Mouse (Mus musculus) liver, adult 2 months (tissue): ENCODE measurements at regions not wholly inside any gene's neighbourhood (a gene's known extent, or its start where the extent isn't known, plus 50 kb on each side); places are given as distances from the start of the nearest gene placed in this dataset.
A peak's percentile ranks its signal among the peaks of the same experiment; 100 is the strongest.

ENCODE experiments used
- DNase-seq: peaks from one replicate; pipeline ENCODE4 v3.0.0-alpha.2; 2011; ENCODE audit warnings: low read depth, low spot score; ENCODE audit errors: extremely low read depth
- H3K27ac ChIP-seq: fragments of 200-500 bp; replicated peaks from 2 replicates; pipeline ENCODE4 v1.5.1; 2012; ENCODE audit warnings: low read depth, mild to moderate bottlenecking, control low read depth, inconsistent platforms, low read length; ENCODE audit not compliant: insufficient read depth
- H3K27me3 ChIP-seq: fragments of 200-500 bp; 2 replicates; pipeline ENCODE4 v1.6.1; 2012; ENCODE audit warnings: mild to moderate bottlenecking, moderate library complexity, low read length, inconsistent platforms; ENCODE audit not compliant: control insufficient read depth, insufficient read depth
- H3K36me3 ChIP-seq: fragments of 200-500 bp; 2 replicates; pipeline ENCODE4 v1.6.1; 2012; ENCODE audit warnings: low read length, inconsistent platforms; ENCODE audit not compliant: control insufficient read depth, insufficient read depth
- H3K4me1 ChIP-seq: fragments of 200-500 bp; 2 replicates; pipeline ENCODE4 v1.6.1; 2011; ENCODE audit warnings: low read length; ENCODE audit not compliant: control insufficient read depth, insufficient read depth
- H3K4me3 ChIP-seq: fragments of 200-500 bp; 2 replicates; pipeline ENCODE4 v1.5.1; 2011; ENCODE audit warnings: low read depth, mild to moderate bottlenecking, control low read depth, low read length, moderate library complexity; ENCODE audit not compliant: insufficient read depth
- H3K79me2 ChIP-seq: fragments of 200-500 bp; 2 replicates; pipeline ENCODE4 v1.6.1; 2012; ENCODE audit warnings: inconsistent platforms, mild to moderate bottlenecking, low read length, moderate library complexity; ENCODE audit not compliant: control insufficient read depth, insufficient read depth
- H3K9ac ChIP-seq: fragments of 200-500 bp; 2 replicates; pipeline ENCODE4 v1.6.1; 2012; ENCODE audit warnings: low read depth, mild to moderate bottlenecking, control low read depth, inconsistent platforms, low read length
- CTCF ChIP-seq: fragments of 200-500 bp; IDR thresholded peaks from 2 replicates; pipeline ENCODE4 v1.5.1; 2011; ENCODE audit warnings: low read depth, low read length, control low read depth
- POLR2A ChIP-seq: fragments of 200-500 bp; IDR thresholded peaks from 2 replicates; pipeline ENCODE4 v1.6.1; 2011; ENCODE audit warnings: low read length, control low read depth; ENCODE audit not compliant: insufficient read depth; ENCODE audit errors: extremely low read depth
- WGBS: fragments of 180-500 bp; shearing (Covaris S2); methylation state at CpG from one replicate; pipeline ENCODE4 v1.1.7; 2018; 5-methylcytosine and 5-hydroxymethylcytosine counted together

DNA sequence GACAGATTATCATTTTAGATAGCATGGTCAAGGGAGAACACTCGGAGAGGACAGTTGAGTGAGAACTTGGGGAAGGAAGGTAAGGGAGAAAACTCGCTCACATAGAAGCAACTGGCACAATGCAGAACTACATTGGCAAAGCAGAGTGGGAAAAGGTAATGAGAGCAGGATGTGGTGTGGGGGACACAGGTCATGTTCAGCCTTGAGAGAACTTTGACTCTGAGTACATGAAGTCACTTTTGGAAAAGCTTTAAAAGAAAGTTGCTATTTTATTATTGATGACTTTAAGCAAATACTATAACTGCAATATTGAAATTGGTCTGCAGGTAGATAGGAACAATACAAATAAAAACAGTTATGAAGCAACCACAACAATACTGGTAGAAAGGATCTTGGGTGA lies 437.4 kb upstream of the Jag1 start:
- Histone ChIP-seq H3K4me1 (peaks cover 5% of the 10 kb centered on the region; the same call in 1 of the 2 replicates), H3K27ac (peak overlapping the region; percentile 72), H3K4me3 (no peak overlapping the region), H3K27me3 (no peaks in the 10 kb centered on the region), H3K9ac (no peak overlapping the region), H3K36me3 (no peaks in the 10 kb centered on the region), H3K79me2 (no peaks in the 10 kb centered on the region)
- DNase-seq = peak; percentile 90
- 21% methylated on average over 2 of the region's 2 CpGs for WGBS
- TF ChIP-seq POLR2A = no peak
- TF ChIP-seq CTCF = no peak

- DNase-seq = no peak
- H3K27me3 ChIP-seq = no peaks in the 10 kb centered on the region
- H3K4me1 ChIP-seq = no peaks in the 10 kb centered on the region
- no peak overlapping the region for H3K4me3 ChIP-seq
- WGBS = 41% methylated on average over 2 of the region's 2 CpGs
- no peaks in the 10 kb centered on the region for H3K79me2 ChIP-seq
- H3K36me3 ChIP-seq = no peaks in the 10 kb centered on the region
- no peak overlapping the region for H3K9ac ChIP-seq
- no peak for TF ChIP-seq CTCF
- TF ChIP-seq POLR2A = no peak
- H3K27ac ChIP-seq = no peak overlapping the region
Observed at GRCm38 (mm10) chr2:137536581-137536980, 420.1 kb upstream of the Jag1 start.

- H3K27ac ChIP-seq = no peak overlapping the region
- H3K4me1 ChIP-seq = no peaks in the 10 kb centered on the region
- no peak overlapping the region for H3K4me3 ChIP-seq
- H3K9ac ChIP-seq = no peak overlapping the region
- H3K27me3 ChIP-seq = no peaks in the 10 kb centered on the region
- no peaks in the 10 kb centered on the region for H3K36me3 ChIP-seq
- 86% methylated on average over 2 of the region's 2 CpGs for WGBS
- no peak for DNase-seq
- no peak for TF ChIP-seq POLR2A
- TF ChIP-seq CTCF = no peak
- no peaks in the 10 kb centered on the region for H3K79me2 ChIP-seq
Observed at GRCm38 (mm10) chr2:137516271-137516670, 399.8 kb upstream of the Jag1 start.

DNA sequence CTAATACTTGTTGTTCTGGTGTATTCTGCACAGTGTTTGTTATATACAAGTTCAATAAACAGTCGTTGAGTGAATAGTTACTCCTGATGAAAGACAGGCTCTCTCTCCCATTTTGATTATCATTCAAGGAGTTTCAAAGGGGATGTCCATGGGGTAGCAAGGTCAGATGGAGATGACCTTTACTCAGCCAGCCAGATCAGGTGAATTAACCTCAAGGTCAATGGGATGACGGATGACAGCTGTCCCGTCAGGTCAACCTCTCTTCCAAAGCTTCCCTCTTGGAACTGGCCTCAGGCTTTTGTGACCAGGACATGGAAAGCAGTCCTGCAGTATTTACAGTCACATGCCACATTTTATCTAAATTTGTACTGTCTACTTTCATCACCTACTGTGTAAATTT lies 398.6 kb upstream of the Jag1 start:
- 68% methylated on average over 3 of the region's 3 CpGs for WGBS
- Histone ChIP-seq H3K27me3 (no peaks in the 10 kb centered on the region), H3K27ac (no peak overlapping the region), H3K4me3 (no peak overlapping the region), H3K79me2 (no peaks in the 10 kb centered on the region), H3K36me3 (no peaks in the 10 kb centered on the region), H3K9ac (no peak overlapping the region), H3K4me1 (no peaks in the 10 kb centered on the region)
- no peak for DNase-seq
- TF ChIP-seq CTCF (no peak), POLR2A (no peak)

DNA sequence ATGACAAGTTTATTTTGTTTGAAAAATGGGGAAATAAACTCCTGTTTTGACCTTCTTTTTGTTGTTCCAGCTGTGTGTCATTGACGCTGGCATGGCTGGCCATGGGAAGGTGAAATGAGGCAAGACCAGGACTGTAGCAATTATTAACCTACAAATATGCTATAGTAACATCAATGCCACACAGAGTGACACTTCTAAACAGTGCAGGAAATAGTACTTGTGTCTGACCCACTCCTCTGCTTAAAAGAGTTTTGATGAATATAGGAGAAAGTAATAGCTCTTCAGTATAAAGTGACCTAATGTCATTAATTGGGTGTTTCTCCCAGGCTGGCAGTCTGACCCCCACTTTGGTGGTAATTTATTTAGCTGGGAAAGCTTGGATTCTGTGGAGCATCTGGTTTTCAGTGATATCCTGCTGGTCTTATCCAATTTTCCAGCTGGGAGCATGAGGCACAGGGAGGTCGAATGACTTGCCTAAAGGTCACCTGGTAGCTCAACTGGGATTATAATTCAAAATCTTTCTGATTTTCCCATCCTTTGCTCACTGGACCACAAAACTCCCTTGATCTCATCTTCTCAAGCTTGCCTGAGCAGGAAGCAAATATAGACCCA lies 397.6 kb upstream of the Jag1 start:
- Histone ChIP-seq H3K4me1 (no peaks in the 10 kb centered on the region), H3K9ac (no peak overlapping the region), H3K27ac (no peak overlapping the region), H3K27me3 (no peaks in the 10 kb centered on the region), H3K4me3 (no peak overlapping the region), H3K36me3 (no peaks in the 10 kb centered on the region), H3K79me2 (no peaks in the 10 kb centered on the region)
- TF ChIP-seq CTCF (no peak), POLR2A (no peak)
- 51% methylated on average over 2 of the region's 2 CpGs for WGBS
- DNase-seq = no peak

- no peak for DNase-seq
- WGBS = 66% methylated on average over 3 of the region's 3 CpGs
- Histone ChIP-seq H3K4me3 (no peak overlapping the region), H3K27ac (no peak overlapping the region), H3K9ac (no peak overlapping the region), H3K79me2 (no peaks in the 10 kb centered on the region), H3K4me1 (no peaks in the 10 kb centered on the region), H3K36me3 (no peaks in the 10 kb centered on the region), H3K27me3 (no peaks in the 10 kb centered on the region)
- TF ChIP-seq POLR2A (no peak), CTCF (no peak)
Observed at GRCm38 (mm10) chr2:137510671-137511235, 394.3 kb upstream of the Jag1 start.
